Mouse (Mus musculus): ENCODE results near the gene Gpr179. TPM values are rescaled to one million over a fixed set of nuclear protein-coding genes. Genes with fewer than 3 reads are reported as not detected.
"Not testable (repeated sequence)": the region's sequence is repeated elsewhere in the genome, so short reads cannot be mapped to it uniquely, and the experiment has no call there.

Gene Gpr179
- polyA plus RNA-seq, 1 experiment from 2014 or later: not detected

DNA sequence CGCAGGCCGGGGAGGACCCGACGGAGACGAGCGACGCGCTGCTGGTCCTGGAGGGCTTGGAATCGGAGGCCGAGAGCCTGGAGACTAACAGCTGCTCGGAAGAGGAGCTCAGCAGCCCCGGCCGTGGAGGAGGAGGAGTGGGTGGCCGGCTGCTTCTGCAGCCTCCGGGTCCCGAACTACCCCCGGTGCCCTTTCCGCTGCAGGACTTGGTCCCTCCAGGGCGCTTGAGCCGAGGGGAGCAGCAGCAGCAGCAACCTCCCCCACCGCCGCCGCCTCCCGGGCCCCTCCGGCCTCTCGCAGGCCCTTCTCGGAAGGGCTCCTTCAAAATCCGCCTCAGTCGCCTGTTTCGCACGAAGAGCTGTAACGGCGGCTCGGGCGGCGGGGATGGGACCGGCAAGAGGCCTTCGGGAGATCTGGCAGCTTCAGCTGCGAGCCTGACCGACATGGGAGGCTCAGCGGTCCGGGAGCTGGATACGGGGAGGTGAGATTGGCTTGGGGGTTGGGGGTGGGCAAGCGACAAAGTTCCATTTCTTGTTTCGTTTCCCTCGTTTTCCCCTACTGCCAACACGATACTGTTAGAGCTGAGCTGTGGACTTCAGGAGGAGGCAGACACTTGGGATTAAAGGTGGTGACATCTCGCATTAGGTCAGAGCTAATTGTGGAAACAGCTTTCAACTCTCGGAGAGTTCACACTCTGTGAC lies 11.2 kb upstream of the Gpr179 start:
- Histone ChIP-seq H3K9me3 (replicated peaks; ENCODE audit: control insufficient read depth, low read length) (no peaks in the 10 kb centered on the region), H3K4me1 (ENCODE audit: control insufficient read depth, low read depth, low read length) (peaks cover 30% of the 10 kb centered on the region), H3K4me3 (ENCODE audit: low read depth, low read length) (peak overlapping the region; percentile 97), H3K27ac (ENCODE audit: low read length) (peak overlapping the region; percentile 85), H3K4me2 (ENCODE audit: low read depth, low read length) (peak overlapping the region; percentile 97), H3K27me3 (ENCODE audit: control insufficient read depth, insufficient read depth, low read depth, low read length) (no peaks in the 10 kb centered on the region), H3K36me3 (ENCODE audit: control insufficient read depth, insufficient read depth) (no peaks in the 10 kb centered on the region), H3K9ac (ENCODE audit: low read depth, low read length) (peak overlapping the region; percentile 97)
- ATAC-seq (ENCODE audit: low read depth): 0 out of 2 replicates have a peak, but pooled peaks have one; percentile 9
- WGBS (ENCODE audit: insufficient replicate concordance): under 1% methylated on average over 48 of the region's 49 CpGs

GRCm38 (mm10) chr11:97362649-97362942 lies 10.7 kb upstream of the Gpr179 start:
- peaks cover 30% of the 10 kb centered on the region for H3K4me1 ChIP-seq (ENCODE audit: control insufficient read depth, low read depth, low read length)
- 0% methylated on average over 33 of the region's 39 CpGs for WGBS (ENCODE audit: insufficient replicate concordance)
- no peaks in the 10 kb centered on the region for H3K9me3 ChIP-seq (replicated peaks; ENCODE audit: control insufficient read depth, low read length)
- peak overlapping the region; percentile 97 for H3K4me3 ChIP-seq (ENCODE audit: low read depth, low read length)
- peak overlapping the region; percentile 97 for H3K9ac ChIP-seq (ENCODE audit: low read depth, low read length)
- H3K4me2 ChIP-seq (ENCODE audit: low read depth, low read length): peak overlapping the region; percentile 97
- H3K27me3 ChIP-seq (ENCODE audit: control insufficient read depth, insufficient read depth, low read depth, low read length): no peaks in the 10 kb centered on the region
- no peaks in the 10 kb centered on the region for H3K36me3 ChIP-seq (ENCODE audit: control insufficient read depth, insufficient read depth)
- peak overlapping the region; percentile 85 for H3K27ac ChIP-seq (ENCODE audit: low read length)
- ATAC-seq (ENCODE audit: low read depth): no peak; the same call in 1 of the 2 replicates

DNA sequence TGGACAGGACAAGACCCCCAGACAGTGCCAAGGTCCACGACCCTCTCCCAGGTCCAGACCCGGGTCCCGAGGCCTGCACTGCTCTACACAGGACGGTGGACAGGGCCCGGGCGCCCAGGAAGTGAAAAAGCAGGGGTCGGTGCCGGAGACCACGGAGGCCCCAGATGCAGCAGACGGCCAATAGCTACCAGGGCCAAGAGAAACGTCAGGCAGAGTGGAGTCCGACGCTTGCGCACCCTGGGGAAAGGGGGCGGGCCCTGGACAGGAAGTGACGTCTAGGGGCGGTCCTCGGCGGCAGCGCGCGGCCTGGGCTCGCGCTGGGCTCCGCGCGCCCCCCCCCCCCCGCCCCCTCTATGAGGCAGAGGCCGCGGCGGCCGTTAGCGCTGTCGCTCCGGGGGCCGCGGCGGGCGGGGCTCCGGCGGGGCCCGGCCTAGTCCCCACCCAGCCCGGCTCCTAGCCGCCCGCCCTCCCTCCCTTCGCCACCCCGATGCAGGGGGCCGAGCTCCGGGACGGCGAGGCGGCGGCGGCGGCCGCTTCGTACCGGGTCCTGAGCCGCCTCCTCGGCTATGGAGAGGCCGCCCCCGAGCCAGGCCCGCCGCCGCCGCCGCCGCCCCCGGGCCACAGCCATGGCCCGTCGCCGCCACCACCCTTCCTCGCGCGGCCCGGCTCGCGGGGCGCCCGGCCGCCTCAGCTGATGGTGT lies 10.2 kb upstream of the Gpr179 start, which contains the start of gene Socs7:
Socs7 (plus strand) TSS at position 604 of the 701 bp plus-strand sequence.
- H3K4me3 ChIP-seq (ENCODE audit: low read depth, low read length): peak within 1 kb of the TSS; percentile 97
- peak within 1 kb of the TSS; percentile 85 for H3K27ac ChIP-seq (ENCODE audit: low read length)
- H3K4me2 ChIP-seq (ENCODE audit: low read depth, low read length): peak within 1 kb of the TSS; percentile 97
- no peaks in the 10 kb centered on the region for H3K9me3 ChIP-seq (replicated peaks; ENCODE audit: control insufficient read depth, low read length)
- no peaks in the 10 kb centered on the region for H3K36me3 ChIP-seq (ENCODE audit: control insufficient read depth, insufficient read depth)
- WGBS (ENCODE audit: insufficient replicate concordance): under 1% methylated on average over 32 of the region's 81 CpGs
- ATAC-seq (ENCODE audit: low read depth): peak; percentile 95
- H3K4me1 ChIP-seq (ENCODE audit: control insufficient read depth, low read depth, low read length): peaks cover 30% of the 10 kb centered on the region
- H3K27me3 ChIP-seq (ENCODE audit: control insufficient read depth, insufficient read depth, low read depth, low read length): no peaks in the 10 kb centered on the region
- peak within 1 kb of the TSS; percentile 97 for H3K9ac ChIP-seq (ENCODE audit: low read depth, low read length)

DNA sequence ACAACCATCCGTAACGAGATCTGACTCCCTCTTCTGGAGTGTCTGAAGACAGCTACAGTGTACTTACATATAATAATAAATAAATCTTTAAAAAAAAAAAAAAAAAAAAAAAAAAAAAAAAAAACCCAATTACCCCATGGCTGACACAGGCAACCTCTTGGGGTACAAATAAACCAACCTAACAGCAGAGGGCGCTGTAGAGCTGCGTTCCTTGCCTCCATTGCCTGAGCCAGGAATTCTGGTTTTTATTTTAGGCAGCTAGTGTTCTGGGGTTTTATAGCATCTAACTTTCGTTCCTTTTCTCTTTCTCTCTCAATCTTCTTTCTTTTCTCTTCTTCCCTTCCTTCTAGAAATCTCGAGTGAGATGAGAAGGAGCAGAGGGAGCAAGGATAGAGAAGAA lies 5.8 kb upstream of the Gpr179 start:
- WGBS (ENCODE audit: insufficient replicate concordance): 5% methylated on average over 4 of the region's 6 CpGs
- H3K27me3 ChIP-seq (ENCODE audit: control insufficient read depth, insufficient read depth, low read depth, low read length); H3K4me3 ChIP-seq (ENCODE audit: low read depth, low read length); H3K4me2 ChIP-seq (ENCODE audit: low read depth, low read length); H3K4me1 ChIP-seq (ENCODE audit: control insufficient read depth, low read depth, low read length); H3K27ac ChIP-seq (ENCODE audit: low read length); ATAC-seq (ENCODE audit: low read depth); H3K36me3 ChIP-seq (ENCODE audit: control insufficient read depth, insufficient read depth); H3K9ac ChIP-seq (ENCODE audit: low read depth, low read length); H3K9me3 ChIP-seq (replicated peaks; ENCODE audit: control insufficient read depth, low read length): not testable (repeated sequence)

GRCm38 (mm10) chr11:97355247-97355646 lies 3.4 kb upstream of the Gpr179 start:
- H3K27me3 ChIP-seq (ENCODE audit: control insufficient read depth, insufficient read depth, low read depth, low read length): no peaks in the 10 kb centered on the region; the same call in 1 of the 2 replicates
- 54% methylated on average over 7 of the region's 7 CpGs for WGBS (ENCODE audit: insufficient replicate concordance)
- peaks cover under 1% of the 10 kb centered on the region for H3K4me1 ChIP-seq (ENCODE audit: control insufficient read depth, low read depth, low read length)
- H3K4me2 ChIP-seq (ENCODE audit: low read depth, low read length): no peak overlapping the region
- no peaks in the 10 kb centered on the region for H3K9me3 ChIP-seq (replicated peaks; ENCODE audit: control insufficient read depth, low read length)
- H3K4me3 ChIP-seq (ENCODE audit: low read depth, low read length): no peak overlapping the region
- H3K27ac ChIP-seq (ENCODE audit: low read length): no peak overlapping the region
- no peak overlapping the region for H3K9ac ChIP-seq (ENCODE audit: low read depth, low read length)
- no peak for ATAC-seq (ENCODE audit: low read depth)
- no peaks in the 10 kb centered on the region for H3K36me3 ChIP-seq (ENCODE audit: control insufficient read depth, insufficient read depth)

- H3K27me3 ChIP-seq (ENCODE audit: control insufficient read depth, insufficient read depth, low read depth, low read length): no peaks in the 10 kb centered on the region; the same call in 1 of the 2 replicates
- H3K9ac ChIP-seq (ENCODE audit: low read depth, low read length): no peak overlapping the region
- no peaks in the 10 kb centered on the region for H3K36me3 ChIP-seq (ENCODE audit: control insufficient read depth, insufficient read depth)
- no peak overlapping the region for H3K4me3 ChIP-seq (ENCODE audit: low read depth, low read length)
- peaks cover 2% of the 10 kb centered on the region for H3K4me1 ChIP-seq (ENCODE audit: control insufficient read depth, low read depth, low read length)
- no peak overlapping the region for H3K27ac ChIP-seq (ENCODE audit: low read length)
- H3K9me3 ChIP-seq (replicated peaks; ENCODE audit: control insufficient read depth, low read length): no peaks in the 10 kb centered on the region
- WGBS (ENCODE audit: insufficient replicate concordance): 74% methylated on average over 2 of the region's 2 CpGs
- no peak overlapping the region for H3K4me2 ChIP-seq (ENCODE audit: low read depth, low read length)
- ATAC-seq (ENCODE audit: low read depth): no peak
Measured at GRCm38 (mm10) chr11:97354646-97355045, 2.8 kb upstream of the Gpr179 start.

- H3K36me3 ChIP-seq (ENCODE audit: control insufficient read depth, insufficient read depth): no peaks in the 10 kb centered on the region
- H3K27me3 ChIP-seq (ENCODE audit: control insufficient read depth, insufficient read depth, low read depth, low read length): no peaks in the 10 kb centered on the region; the same call in 1 of the 2 replicates
- H3K4me3 ChIP-seq (ENCODE audit: low read depth, low read length): no peak overlapping the region
- H3K4me1 ChIP-seq (ENCODE audit: control insufficient read depth, low read depth, low read length): peaks cover 2% of the 10 kb centered on the region
- H3K9ac ChIP-seq (ENCODE audit: low read depth, low read length): no peak overlapping the region
- no peak for ATAC-seq (ENCODE audit: low read depth)
- H3K9me3 ChIP-seq (replicated peaks; ENCODE audit: control insufficient read depth, low read length): no peaks in the 10 kb centered on the region
- H3K27ac ChIP-seq (ENCODE audit: low read length): no peak overlapping the region
- H3K4me2 ChIP-seq (ENCODE audit: low read depth, low read length): no peak overlapping the region
- WGBS (ENCODE audit: insufficient replicate concordance): 53% methylated on average over 4 of the region's 4 CpGs
Measured at GRCm38 (mm10) chr11:97352935-97353597, 1.2 kb upstream of the Gpr179 start.

- Histone ChIP-seq H3K4me3 (ENCODE audit: low read depth, low read length) (no peak overlapping the region), H3K27ac (ENCODE audit: low read length) (no peak overlapping the region), H3K27me3 (ENCODE audit: control insufficient read depth, insufficient read depth, low read depth, low read length) (no peaks in the 10 kb centered on the region), H3K9me3 (replicated peaks; ENCODE audit: control insufficient read depth, low read length) (no peaks in the 10 kb centered on the region), H3K4me1 (ENCODE audit: control insufficient read depth, low read depth, low read length) (peaks cover 2% of the 10 kb centered on the region), H3K36me3 (ENCODE audit: control insufficient read depth, insufficient read depth) (no peaks in the 10 kb centered on the region), H3K4me2 (ENCODE audit: low read depth, low read length) (no peak overlapping the region), H3K9ac (ENCODE audit: low read depth, low read length) (no peak overlapping the region)
- peak; percentile 68 for ATAC-seq (ENCODE audit: low read depth)
- 24% methylated on average over 2 of the region's 2 CpGs for WGBS (ENCODE audit: insufficient replicate concordance)
Measured at GRCm38 (mm10) chr11:97350035-97350434, 1.8 kb downstream of the Gpr179 start.

- Histone ChIP-seq H3K27me3 (ENCODE audit: control insufficient read depth, insufficient read depth, low read depth, low read length) (no peaks in the 10 kb centered on the region), H3K9me3 (replicated peaks; ENCODE audit: control insufficient read depth, low read length) (no peaks in the 10 kb centered on the region), H3K4me1 (ENCODE audit: control insufficient read depth, low read depth, low read length) (peaks cover 2% of the 10 kb centered on the region), H3K36me3 (ENCODE audit: control insufficient read depth, insufficient read depth) (no peaks in the 10 kb centered on the region), H3K9ac (ENCODE audit: low read depth, low read length) (no peak overlapping the region), H3K4me2 (ENCODE audit: low read depth, low read length) (no peak overlapping the region), H3K4me3 (ENCODE audit: low read depth, low read length) (no peak overlapping the region), H3K27ac (ENCODE audit: low read length) (no peak overlapping the region)
- 63% methylated on average over 9 of the region's 9 CpGs for WGBS (ENCODE audit: insufficient replicate concordance)
- ATAC-seq (ENCODE audit: low read depth): no peak
Measured at GRCm38 (mm10) chr11:97347291-97347690, 4.6 kb downstream of the Gpr179 start.

All from liver, embryonic 16.5 days (tissue).